Mouse (Mus musculus): ENCODE data around the gene Zfp106.

DNA sequence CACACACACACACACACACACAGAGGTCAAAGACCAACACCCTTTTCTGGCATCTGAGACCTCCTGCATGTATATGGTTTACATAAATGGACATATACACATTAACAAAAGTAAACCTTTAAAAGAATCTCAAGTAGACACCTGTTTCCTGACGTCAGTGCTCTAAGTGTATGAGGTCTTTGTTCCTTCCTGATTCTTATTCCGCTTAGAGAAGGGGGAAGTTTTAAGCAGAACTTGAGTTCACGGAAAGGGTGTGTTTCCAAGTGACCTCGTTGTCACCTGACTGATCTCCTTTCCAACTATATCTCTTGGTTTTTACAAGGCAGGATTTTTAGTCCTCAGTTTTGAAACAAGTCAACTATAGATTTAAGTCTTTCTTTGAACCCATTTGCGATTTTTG, 14.6 kb upstream of the Zfp106 start:
- no peak for TF ChIP-seq POLR2A (IDR thresholded peaks at IDR 0.05; ENCODE audit: low read depth, low read length)
- no peak for TF ChIP-seq CTCF (conservative IDR thresholded peaks at IDR 0.05; ENCODE audit: insufficient read depth, insufficient read length, low read depth, low read length)

All from kidney, adult 2 months (tissue).